Mouse (Mus musculus): ENCODE results near the gene Tmem43.

DNA sequence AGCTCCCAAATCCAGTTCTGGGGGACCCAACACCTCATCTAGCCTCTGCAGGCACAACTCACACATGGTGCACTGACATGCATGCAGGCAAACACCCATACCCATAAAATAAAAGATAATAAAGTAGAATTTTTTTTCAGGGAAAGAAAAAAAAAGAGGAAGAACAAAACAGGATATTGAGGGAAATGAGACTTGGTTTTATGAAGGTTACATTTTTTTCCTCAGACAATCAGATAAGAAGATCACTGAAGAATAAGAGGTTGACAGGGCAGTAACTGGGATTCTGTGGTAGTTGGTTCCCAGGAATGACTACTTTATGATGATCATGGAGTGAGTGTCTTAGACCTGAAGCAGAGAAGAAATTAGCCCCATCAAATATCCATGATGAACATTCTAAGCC, 40.6 kb downstream of the Tmem43 start:
- TF ChIP-seq CTCF (IDR thresholded peaks at IDR 0.05; ENCODE audit: control insufficient read depth, insufficient read depth, insufficient read length): no peak
- TF ChIP-seq USF1 (IDR thresholded peaks at IDR 0.05; ENCODE audit: low read depth): no peak
- no peak for TF ChIP-seq CEBPB (IDR thresholded peaks at IDR 0.05; ENCODE audit: low read depth)
- TF ChIP-seq MYOD1 (IDR thresholded peaks at IDR 0.05; ENCODE audit: control insufficient read depth, insufficient read length, low read depth): no peak
- TF ChIP-seq MAX (IDR thresholded peaks at IDR 0.05): no peak
- no peak for TF ChIP-seq FOSL1 (IDR thresholded peaks at IDR 0.05; ENCODE audit: insufficient read depth, low read length, poor library complexity, severe bottlenecking)

All from C2C12 (cell line).